Mouse (Mus musculus): ENCODE measurements around the gene Trpm4.

The Trpm4 gene

GRCm38 (mm10) chr7:45353041-45353440, 19.5 kb upstream of the Trpm4 start:
- no peak for DNase-seq (ENCODE audit: low spot score in 2 of 2)

- DNase-seq (ENCODE audit: low spot score in 2 of 2), result no peak
Observed at GRCm38 (mm10) chr7:45346905-45347304, 13.3 kb upstream of the Trpm4 start.

DNA sequence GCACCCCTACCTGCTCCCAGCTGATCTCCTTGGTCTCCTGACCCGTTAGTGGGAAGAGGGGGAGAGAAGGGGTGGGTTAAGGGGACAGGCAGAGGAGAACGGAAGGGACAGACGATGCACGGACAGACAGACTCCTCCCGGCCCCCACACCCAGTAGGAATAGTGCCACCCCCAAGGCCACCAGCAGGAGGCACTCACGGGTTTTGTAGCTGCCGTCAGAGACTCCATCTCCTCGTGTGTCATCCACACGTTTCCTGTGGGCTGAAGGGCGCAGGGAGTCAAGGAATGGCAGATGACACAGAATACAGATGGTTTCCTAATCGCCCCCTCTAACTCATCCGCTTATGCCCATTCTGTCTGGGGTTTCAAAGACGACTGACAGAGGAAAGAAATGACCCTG, 10.0 kb upstream of the Trpm4 start:
- no peak for DNase-seq (ENCODE audit: low spot score in 2 of 2)

- no peak for DNase-seq (ENCODE audit: low spot score in 2 of 2)
Observed at GRCm38 (mm10) chr7:45342081-45342480, 8.5 kb upstream of the Trpm4 start.

GRCm38 (mm10) chr7:45341303-45341702, 7.7 kb upstream of the Trpm4 start:
- DNase-seq (ENCODE audit: low spot score in 2 of 2), result peak in 1 of 2 experiments; percentile 91

GRCm38 (mm10) chr7:45340669-45341068, 7.1 kb upstream of the Trpm4 start:
- DNase-seq (ENCODE audit: low spot score in 2 of 2), result no peak

GRCm38 (mm10) chr7:45340066-45340442, 6.5 kb upstream of the Trpm4 start:
- DNase-seq (ENCODE audit: low spot score in 2 of 2), result no peak

GRCm38 (mm10) chr7:45339410-45340065, 6.0 kb upstream of the Trpm4 start:
- no peak for DNase-seq (ENCODE audit: low spot score in 2 of 2)

DNA sequence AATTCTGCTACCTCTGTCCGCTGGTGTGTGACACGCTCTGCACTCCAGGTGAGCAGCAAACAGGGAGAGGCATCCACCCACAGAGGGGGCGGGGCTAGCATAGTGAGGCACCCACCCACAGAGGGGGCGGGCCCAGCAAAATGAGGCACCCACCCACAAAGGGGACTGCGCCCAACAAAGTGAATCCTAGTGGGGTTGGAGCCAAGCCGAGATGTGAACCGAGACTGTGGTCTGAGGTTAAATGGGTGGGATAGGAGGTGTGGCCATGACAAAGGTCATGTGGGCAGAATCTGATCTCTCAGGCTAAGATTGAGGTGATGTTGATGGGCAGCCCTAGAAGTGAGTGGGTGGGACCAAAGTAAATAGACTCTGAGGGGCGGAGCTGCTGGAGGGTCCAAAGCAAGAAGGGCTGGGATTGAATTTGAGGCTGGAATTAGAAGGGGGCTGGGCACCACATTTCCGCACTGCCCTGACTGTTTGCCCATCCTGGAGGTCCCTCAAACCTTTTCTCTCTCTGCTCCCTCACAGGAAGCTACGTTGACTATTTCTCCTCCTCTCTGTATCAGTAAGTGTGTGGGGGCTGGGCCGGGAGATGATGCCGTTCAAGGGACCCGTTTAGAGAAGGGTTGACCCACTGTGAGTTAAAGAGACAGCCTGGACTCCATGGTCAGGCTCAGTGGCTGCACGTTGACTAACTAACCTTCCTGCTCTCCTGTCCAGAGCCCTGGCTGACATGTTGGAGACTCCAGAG, 4.8 kb upstream of the Trpm4 start:
- DNase-seq (ENCODE audit: low spot score in 2 of 2), result no peak

GRCm38 (mm10) chr7:45337469-45337868, 3.9 kb upstream of the Trpm4 start:
- DNase-seq (ENCODE audit: low spot score in 2 of 2), result no peak

- no peak for DNase-seq (ENCODE audit: low spot score in 2 of 2)
Observed at GRCm38 (mm10) chr7:45336319-45336718, 2.7 kb upstream of the Trpm4 start.

- no peak for DNase-seq (ENCODE audit: low spot score in 2 of 2)
Observed at GRCm38 (mm10) chr7:45335056-45335455, 1.5 kb upstream of the Trpm4 start, which contains the start of gene Hrc. TSS of gene Hrc (plus strand) at chr7:45335290.

DNA sequence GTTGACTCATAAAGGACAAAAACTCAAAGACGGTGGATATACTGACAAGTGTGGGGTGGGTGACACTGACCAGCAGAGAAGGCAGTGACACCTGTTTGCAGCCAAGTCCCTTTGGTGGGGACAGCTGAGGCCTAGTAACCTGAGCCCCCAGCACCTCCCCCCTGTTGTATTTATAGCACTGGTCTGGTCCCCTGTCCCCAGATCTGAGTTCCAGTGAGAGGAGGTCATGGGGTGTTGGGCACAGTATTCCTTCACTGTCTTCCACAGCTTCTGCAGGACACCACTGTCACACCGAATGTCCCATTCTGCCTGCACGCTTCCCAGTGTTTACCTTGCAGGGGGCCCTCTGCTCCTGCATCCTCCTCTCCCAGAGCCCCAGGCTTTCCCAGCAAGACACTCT, 1.0 kb upstream of the Trpm4 start:
- DNase-seq (ENCODE audit: low spot score in 2 of 2), result no peak

GRCm38 (mm10) chr7:45332685-45333425, 725 bp downstream of the Trpm4 start:
- DNase-seq (ENCODE audit: low spot score in 2 of 2), result peak in 1 of 2 experiments; percentile 29

- no peak for DNase-seq (ENCODE audit: low spot score in 2 of 2)
Observed at GRCm38 (mm10) chr7:45331502-45331901, 2.1 kb downstream of the Trpm4 start.

- no peak for DNase-seq (ENCODE audit: low spot score in 2 of 2)
Observed at GRCm38 (mm10) chr7:45328841-45329475, 4.6 kb downstream of the Trpm4 start.

DNA sequence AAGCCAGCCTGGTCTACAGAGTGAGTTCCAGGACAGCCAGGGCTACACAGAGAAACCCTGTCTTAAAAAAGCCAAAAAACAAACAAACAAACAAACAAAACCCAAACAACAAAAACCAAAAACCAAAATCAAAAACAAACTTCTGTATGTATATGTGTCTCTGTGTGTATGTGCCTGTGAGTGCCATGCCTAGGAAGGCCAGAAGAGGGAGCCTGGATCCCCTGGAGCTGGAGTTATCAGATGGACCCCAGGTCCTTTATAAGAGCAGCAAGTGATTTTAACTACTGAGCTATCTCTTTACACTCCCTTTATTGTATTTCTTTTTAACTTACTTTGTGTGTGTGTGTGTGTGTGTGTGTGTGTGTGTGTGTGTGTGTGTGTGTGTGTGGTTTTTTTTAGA, 7.8 kb downstream of the Trpm4 start:
- no peak for DNase-seq (ENCODE audit: low spot score in 2 of 2)

- no peak for DNase-seq (ENCODE audit: low spot score in 2 of 2)
Observed at GRCm38 (mm10) chr7:45323069-45323468, 10.5 kb downstream of the Trpm4 start.

GRCm38 (mm10) chr7:45322245-45322644, 11.3 kb downstream of the Trpm4 start:
- no peak for DNase-seq (ENCODE audit: low spot score in 2 of 2)

GRCm38 (mm10) chr7:45316536-45316935, 17.0 kb downstream of the Trpm4 start:
- DNase-seq (ENCODE audit: low spot score in 2 of 2), result no peak

- peak in 1 of 2 experiments; percentile 44 for DNase-seq (ENCODE audit: low spot score in 2 of 2)
Observed at GRCm38 (mm10) chr7:45315182-45315701, 18.3 kb downstream of the Trpm4 start.

DNA sequence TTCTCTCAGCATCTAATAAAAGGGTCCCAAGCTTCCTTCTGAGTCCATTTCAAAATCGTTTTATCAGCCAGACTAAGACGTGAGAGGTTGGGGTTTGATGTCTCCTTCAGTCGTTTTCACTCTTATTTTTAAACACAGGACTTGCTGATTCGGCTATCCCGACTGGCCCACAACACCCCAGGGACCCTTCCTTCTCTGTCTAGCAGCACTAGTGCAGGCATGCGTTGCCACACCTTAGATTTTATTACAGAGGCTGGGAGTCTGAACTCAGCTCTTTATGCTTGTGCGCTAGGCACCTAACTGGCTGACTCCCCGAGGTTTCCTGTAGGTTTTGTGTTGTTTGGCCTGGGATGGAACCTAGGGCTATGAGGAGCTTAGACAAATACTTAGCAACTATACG, 20.1 kb downstream of the Trpm4 start:
- DNase-seq (ENCODE audit: low spot score in 2 of 2), result no peak

All from left cerebral cortex, adult 9 months (tissue).